Comparison of ENCODE assay signal across 12 mouse cellular contexts in genomic region chr6:53583234-53583875, GRCm38 (mm10).
DNase-seq lines count a peak whose midpoint lies in the region; ATAC-seq lines count a peak whose summit lies in the region.
"Had no signal": no experiment of that assay in that cellular context is flagged by ENCODE, and none has a peak within 500 bp of the region (broad histone marks: within the 10 kb centered on the region; RNA-seq: fewer than 3 reads in every experiment).

No protein-coding gene starts in this region.

- no peak for ATAC-seq in hindbrain, embryonic 14.5 days (ENCODE audit: low FRiP score)
- no peak for ATAC-seq in hindbrain, embryonic 11.5 days (ENCODE audit: low FRiP score)
- no peak for ATAC-seq in forebrain, embryonic 11.5 days (replicated peaks; ENCODE audit: low FRiP score)
- no peak for ATAC-seq in liver, embryonic 11.5 days (replicated peaks; ENCODE audit: low FRiP score)
- ATAC-seq: lung, postnatal 0 days had no signal

- WGBS in hindbrain, embryonic 14.5 days: 37% methylated on average over 19 of the region's 19 CpGs
- whole genome bisulfite sequencing in hindbrain, embryonic 11.5 days: 77% methylated on average over 19 of the region's 19 CpGs
- 55% methylated on average over 19 of the region's 19 CpGs for WGBS in forebrain, embryonic 11.5 days
- 76% methylated on average over 19 of the region's 19 CpGs for WGBS in liver, embryonic 11.5 days

- H3K36me3 ChIP-seq in hindbrain, embryonic 14.5 days (replicated peaks; ENCODE audit: control insufficient read depth, insufficient read depth): no peaks in the 10 kb centered on the region
- no peaks in the 10 kb centered on the region for H3K36me3 ChIP-seq in hindbrain, embryonic 11.5 days (ENCODE audit: control insufficient read depth, insufficient read depth, low read length)
- H3K36me3 ChIP-seq in forebrain, embryonic 11.5 days (ENCODE audit: control insufficient read depth, insufficient read depth, low read length): no peaks in the 10 kb centered on the region
- no peaks in the 10 kb centered on the region for H3K36me3 ChIP-seq in liver, embryonic 11.5 days (ENCODE audit: control insufficient read depth, insufficient read depth, low read length)
- H3K36me3 ChIP-seq: heart, embryonic 10.5 days had no signal

- peaks cover 9% of the 10 kb centered on the region for H3K4me1 ChIP-seq in hindbrain, embryonic 14.5 days (replicated peaks; ENCODE audit: control insufficient read depth, insufficient read depth, low read length)
- H3K4me1 ChIP-seq in hindbrain, embryonic 11.5 days (replicated peaks; ENCODE audit: control insufficient read depth, insufficient read depth, low read length): peaks cover 3% of the 10 kb centered on the region; the same call in 1 of the 2 replicates
- H3K4me1 ChIP-seq in forebrain, embryonic 11.5 days (replicated peaks; ENCODE audit: control insufficient read depth, insufficient read depth, low read length): peaks cover 7% of the 10 kb centered on the region; the same call in 1 of the 2 replicates
- H3K4me1 ChIP-seq in liver, embryonic 11.5 days (replicated peaks; ENCODE audit: control insufficient read depth, insufficient read depth, low read length): 0 out of 2 replicates have a peak, but pooled peaks cover 6% of the 10 kb centered on the region

- H3K9ac ChIP-seq in hindbrain, embryonic 14.5 days: no peak overlapping the region
- H3K9ac ChIP-seq in hindbrain, embryonic 11.5 days (ENCODE audit: low read depth, low read length): no peak overlapping the region
- no peak overlapping the region for H3K9ac ChIP-seq in forebrain, embryonic 11.5 days (ENCODE audit: low read length)
- no peak overlapping the region for H3K9ac ChIP-seq in liver, embryonic 11.5 days (ENCODE audit: low read depth, low read length)

- no peaks in the 10 kb centered on the region for H3K9me3 ChIP-seq in hindbrain, embryonic 14.5 days (ENCODE audit: control insufficient read depth, low read length)
- H3K9me3 ChIP-seq in hindbrain, embryonic 11.5 days (ENCODE audit: control insufficient read depth, low read length): no peaks in the 10 kb centered on the region
- no peaks in the 10 kb centered on the region for H3K9me3 ChIP-seq in forebrain, embryonic 11.5 days (ENCODE audit: control insufficient read depth, low read length)
- no peaks in the 10 kb centered on the region for H3K9me3 ChIP-seq in liver, embryonic 11.5 days (ENCODE audit: control insufficient read depth, low read length)
- H3K9me3 ChIP-seq: heart, embryonic 10.5 days had no signal

- peak overlapping the region; percentile 34 for H3K4me2 ChIP-seq in hindbrain, embryonic 14.5 days (replicated peaks)
- H3K4me2 ChIP-seq in hindbrain, embryonic 11.5 days (replicated peaks; ENCODE audit: low read depth, low read length): no peak overlapping the region
- no peak overlapping the region for H3K4me2 ChIP-seq in forebrain, embryonic 11.5 days (ENCODE audit: low read depth, low read length, severe bottlenecking)
- H3K4me2 ChIP-seq in liver, embryonic 11.5 days: no peak overlapping the region

- H3K4me3 ChIP-seq in hindbrain, embryonic 14.5 days (replicated peaks; ENCODE audit: low read length): no peak overlapping the region
- H3K4me3 ChIP-seq in hindbrain, embryonic 11.5 days (ENCODE audit: low read depth, low read length): no peak overlapping the region
- no peak overlapping the region for H3K4me3 ChIP-seq in forebrain, embryonic 11.5 days (ENCODE audit: low read depth, low read length)
- no peak overlapping the region for H3K4me3 ChIP-seq in liver, embryonic 11.5 days (ENCODE audit: low read depth, low read length)
- H3K4me3 ChIP-seq: heart, embryonic 10.5 days had no signal

- DNase-seq in hindbrain, embryonic 14.5 days (ENCODE audit: low spot score): peak; percentile 32
- DNase-seq in hindbrain, embryonic 11.5 days (ENCODE audit: low spot score): no peak
- no peak for DNase-seq in forebrain, embryonic 11.5 days (ENCODE audit: low spot score)
- peak; percentile 24 for DNase-seq in left cerebral cortex, postnatal 4 days
- DNase-seq in right cerebral cortex, adult 18-20 months: peak; percentile 39
- DNase-seq in adrenal gland, postnatal 25 days: no peak
- DNase-seq in cerebellum, postnatal 14 days: no peak
- DNase-seq in liver, embryonic 11.5 days (ENCODE audit: low spot score): no peak
- DNase-seq: adrenal gland, postnatal 36 days; kidney, adult 18-20 months had no signal

- intact Hi-C loops in left cerebral cortex, postnatal 4 days (cut with DNase I): no loop called here

- H3K27me3 ChIP-seq in hindbrain, embryonic 14.5 days (ENCODE audit: control insufficient read depth, insufficient read depth, low read length): no peaks in the 10 kb centered on the region
- H3K27me3 ChIP-seq in hindbrain, embryonic 11.5 days (ENCODE audit: control insufficient read depth, insufficient read depth, low read length): no peaks in the 10 kb centered on the region
- H3K27me3 ChIP-seq in forebrain, embryonic 11.5 days (ENCODE audit: control insufficient read depth, insufficient read depth, low read length): no peaks in the 10 kb centered on the region
- H3K27me3 ChIP-seq in liver, embryonic 11.5 days (replicated peaks; ENCODE audit: control insufficient read depth, insufficient read depth, low read length): no peaks in the 10 kb centered on the region

- H3K27ac ChIP-seq in hindbrain, embryonic 14.5 days: no peak overlapping the region
- H3K27ac ChIP-seq in hindbrain, embryonic 11.5 days (ENCODE audit: low read depth, low read length): no peak overlapping the region
- H3K27ac ChIP-seq in forebrain, embryonic 11.5 days (ENCODE audit: low read depth, low read length): peak overlapping the region; percentile 55; the same call in 1 of the 2 replicates
- no peak overlapping the region for H3K27ac ChIP-seq in liver, embryonic 11.5 days (ENCODE audit: low read depth, low read length)
- H3K27ac ChIP-seq: heart, embryonic 10.5 days had no signal

Comparison
In these comparisons a context has a peak if more than half of its experiments do, and no peak if none do; other contexts are left out.
1. DNase-seq: peak in hindbrain, embryonic 14.5 days (single experiment), left cerebral cortex, postnatal 4 days (single experiment) and right cerebral cortex, adult 18-20 months (single experiment); none in hindbrain, embryonic 11.5 days (single experiment), forebrain, embryonic 11.5 days (single experiment), adrenal gland, postnatal 25 days (single experiment), cerebellum, postnatal 14 days (0 of 2) and liver, embryonic 11.5 days (single experiment).